Mouse (Mus musculus) liver, postnatal 0 days (tissue): ENCODE measurements around the gene Il5ra.

Source experiments
- CTCF ChIP-seq: sonication (generic); IDR thresholded peaks from 2 replicates; pipeline ENCODE4 v1.5.1; 2016; ENCODE audit warnings: antibody characterized with exemption, low read depth
- EP300 ChIP-seq: IDR thresholded peaks from 2 replicates; pipeline ENCODE4 v1.6.1; 2016; ENCODE audit warnings: antibody characterized with exemption, low read depth, mild to moderate bottlenecking

GRCm38 (mm10) chr6:106740244-106740825, 8.5 kb downstream of the Il5ra start:
- TF ChIP-seq CTCF (no peak), EP300 (no peak)
